Mouse (Mus musculus): ENCODE measurements around the gene Galnt7.

GRCm38 (mm10) chr8:57532223-57532622 lies 120.6 kb downstream of the Galnt7 start:
- no peak for TF ChIP-seq POLR2A (IDR thresholded peaks at IDR 0.05; ENCODE audit: borderline replicate concordance, control insufficient read depth, low read depth, low read length)
- peak; percentile 14; the same call in 1 of the 2 replicates for TF ChIP-seq CTCF (IDR thresholded peaks at IDR 0.05; ENCODE audit: control insufficient read depth, insufficient read depth, low read length)
